Mouse (Mus musculus) kidney, adult 2 months (tissue): Measurements from ENCODE around the gene Sergef.

Experiments used
- CTCF ChIP-seq: fragments of 200-500 bp; conservative IDR thresholded peaks from 2 replicates; pipeline ENCODE4 v1.5.1; 2011; ENCODE audit warnings: low read depth, mild to moderate bottlenecking, control low read depth, low read length, moderate library complexity, mixed read lengths; ENCODE audit not compliant: insufficient read depth, insufficient read length
- POLR2A ChIP-seq: fragments of 200-500 bp; IDR thresholded peaks from one replicate; pipeline ENCODE4 v1.6.1; 2011; ENCODE audit warnings: low read depth, low read length, control low read depth

DNA sequence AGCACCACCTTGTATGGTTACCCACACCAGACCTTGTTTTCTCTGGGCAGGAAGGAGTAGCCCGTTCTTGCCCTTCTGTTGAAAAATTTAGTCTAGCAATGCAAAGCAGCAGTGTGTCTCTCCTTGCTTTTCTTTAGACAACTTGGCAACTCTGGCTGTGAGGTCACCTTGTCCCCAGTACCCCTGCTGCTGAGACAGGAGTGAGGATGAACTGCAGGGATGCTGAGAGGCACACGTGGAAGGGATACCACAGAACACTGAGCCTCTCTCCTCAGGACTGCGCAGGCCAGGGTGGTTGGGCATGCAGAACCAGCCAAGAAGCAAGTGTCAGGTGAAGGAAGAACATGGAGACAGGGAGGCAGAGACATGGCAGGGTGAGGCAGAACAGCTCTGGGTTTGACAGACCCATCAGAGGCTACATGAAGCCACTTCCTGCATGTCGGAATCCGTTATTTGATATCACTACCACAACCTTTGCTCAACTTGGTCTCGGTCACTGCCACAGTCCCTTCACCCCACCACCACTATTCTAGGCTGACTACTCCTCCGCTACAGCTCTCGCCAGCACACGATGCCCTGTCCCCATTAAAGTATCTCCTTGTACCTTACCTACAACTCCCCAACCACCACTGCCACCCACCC lies 103.0 kb downstream of the Sergef start:
- TF ChIP-seq CTCF: no peak
- no peak for TF ChIP-seq POLR2A
